Comparison of ENCODE assay signal across 1 mouse cellular context in genomic region chr4:44872048-44872447, GRCm38 (mm10).
TF ChIP-seq lines count a peak whose summit lies in the region.

No protein-coding gene starts in this region.

TF ChIP-seq in MEL, 35 proteins besides CTCF, POLR2A, EP300 and RAD21 (continued from another document):
- peak; percentile 48; the same call in 1 of the 2 replicates for TF ChIP-seq TAL1 (IDR thresholded peaks at IDR 0.05; ENCODE audit: low read length)
- peak; percentile 98 for TF ChIP-seq MEF2A (IDR thresholded peaks at IDR 0.05; ENCODE audit: extremely low read depth, insufficient replicate concordance, low read depth, low read length, poor library complexity, severe bottlenecking)
- TF ChIP-seq ETS1 (IDR thresholded peaks at IDR 0.05; ENCODE audit: low read depth, low read length) = peak; percentile 69
- TF ChIP-seq TCF12 (IDR thresholded peaks at IDR 0.05; ENCODE audit: low read depth, low read length) = peak; percentile 91
- TF ChIP-seq TBP (IDR thresholded peaks at IDR 0.05; ENCODE audit: low read depth, low read length) = no peak
